ENCODE assay signal across 22 mouse cellular contexts in genomic region chr5:93305126-93305830, GRCm38 (mm10). TPM values are rescaled to one million over a fixed set of nuclear protein-coding genes. Genes with fewer than 3 reads are reported as not detected.
A peak's percentile ranks its signal among the peaks of the same experiment; 100 is the strongest.
DNase-seq lines count a peak whose midpoint lies in the region; ATAC-seq lines count a peak whose summit lies in the region.
"Had no signal": no experiment of that assay in that cellular context is flagged by ENCODE, and none has a peak within 500 bp of the region (broad histone marks: within the 10 kb centered on the region; RNA-seq: fewer than 3 reads in every experiment).

No protein-coding gene starts in this region.

- no peaks in the 10 kb centered on the region for H3K27me3 ChIP-seq in midbrain, embryonic 16.5 days (ENCODE audit: control insufficient read depth, insufficient read depth, low read depth, low read length)
- H3K27me3 ChIP-seq: heart, embryonic 15.5 days; hindbrain, embryonic 15.5 days; limb, embryonic 15.5 days; midbrain, embryonic 12.5 days had no signal

- no peak for ATAC-seq in midbrain, embryonic 16.5 days
- ATAC-seq: forebrain, postnatal 0 days had no signal

- no peak overlapping the region for H3K4me2 ChIP-seq in midbrain, embryonic 16.5 days (ENCODE audit: low read length)
- H3K4me2 ChIP-seq: heart, embryonic 15.5 days; hindbrain, embryonic 15.5 days; limb, embryonic 15.5 days; midbrain, embryonic 12.5 days had no signal

- H3K9ac ChIP-seq in midbrain, embryonic 16.5 days (ENCODE audit: low read depth, low read length): no peak overlapping the region
- H3K9ac ChIP-seq: forebrain, postnatal 0 days; heart, embryonic 15.5 days; hindbrain, embryonic 15.5 days; limb, embryonic 15.5 days; midbrain, embryonic 12.5 days had no signal

- H3K4me3 ChIP-seq in midbrain, embryonic 16.5 days (ENCODE audit: low read depth, low read length): no peak overlapping the region
- H3K4me3 ChIP-seq: heart, embryonic 15.5 days; hindbrain, embryonic 15.5 days; left cerebral cortex, adult 2 months; limb, embryonic 15.5 days; midbrain, embryonic 12.5 days had no signal

- 74% methylated on average over 2 of the region's 2 CpGs for WGBS in midbrain, embryonic 16.5 days

- H3K4me1 ChIP-seq in midbrain, embryonic 16.5 days (ENCODE audit: control insufficient read depth, insufficient read depth, low read length): no peaks in the 10 kb centered on the region
- H3K4me1 ChIP-seq: heart, embryonic 15.5 days; hindbrain, embryonic 15.5 days; limb, embryonic 15.5 days; midbrain, embryonic 12.5 days had no signal

- no peaks in the 10 kb centered on the region for H3K36me3 ChIP-seq in midbrain, embryonic 16.5 days (ENCODE audit: control insufficient read depth, insufficient read depth, low read length)
- H3K36me3 ChIP-seq: heart, embryonic 15.5 days; hindbrain, embryonic 15.5 days; limb, embryonic 15.5 days; midbrain, embryonic 12.5 days had no signal

- no peaks in the 10 kb centered on the region for H3K9me3 ChIP-seq in midbrain, embryonic 16.5 days (replicated peaks; ENCODE audit: control insufficient read depth, low read length, poor library complexity, severe bottlenecking)
- H3K9me3 ChIP-seq: heart, embryonic 15.5 days; hindbrain, embryonic 15.5 days; limb, embryonic 15.5 days; midbrain, embryonic 12.5 days had no signal

- H3K27ac ChIP-seq in midbrain, embryonic 16.5 days (ENCODE audit: low read length): no peak overlapping the region
- H3K27ac ChIP-seq: heart, embryonic 15.5 days; hindbrain, embryonic 15.5 days; left cerebral cortex, adult 2 months; limb, embryonic 15.5 days; midbrain, embryonic 12.5 days had no signal

- intact Hi-C loops in heart, postnatal 10 days (cut with DNase I): no loop called here

- DNase-seq in cerebellum, adult 18-20 months: peak; percentile 8 to 29
- no peak for DNase-seq in cerebellum, adult 8-10 months
- peak; percentile 8 to 11 for DNase-seq in heart, postnatal 10 days
- DNase-seq in heart, postnatal 4 days: no peak
- DNase-seq in lung, postnatal 36 days: peak; percentile 19
- no peak for DNase-seq in lung, postnatal 25 days (ENCODE audit: low spot score)
- DNase-seq in layer of hippocampus, postnatal 14 days (ENCODE audit: low spot score in 2 of 2): no peak
- DNase-seq: forebrain, postnatal 0 days; gastrocnemius, postnatal 36 days; kidney, adult 9 months; layer of hippocampus, adult 9-11 months; left cerebral cortex, postnatal 4 days; lung, adult 18-20 months; lung, postnatal 10 days; thymus, adult 18-20 months; thymus, postnatal 4 days had no signal

RNA-seq across cellular contexts. Expression of gene Ccng2, which starts 38.2 kb away (rescaled TPM):
- 10 to 100 TPM; 19.7 to 21.2 TPM for total RNA-seq in heart, postnatal 10 days (2021)
- 10 to 100 TPM; 16.8 to 18.9 TPM for total RNA-seq in heart, postnatal 4 days (2021)
- total RNA-seq in layer of hippocampus, postnatal 14 days (2021): 10 to 100 TPM; 46.4 to 49.9 TPM
- 66.2 and 73.9 TPM in 2 replicates for polyA plus RNA-seq in midbrain, embryonic 16.5 days (2015; fragmentation: Nextera tagmentation; extraction: Ambion mirVana)

Comparison
In these comparisons a context has a peak if more than half of its experiments do, and no peak if none do; other contexts are left out.
1. DNase-seq: peak in cerebellum, adult 18-20 months (2 of 2), heart, postnatal 10 days (2 of 2) and lung, postnatal 36 days (single experiment); none in cerebellum, adult 8-10 months (single experiment), heart, postnatal 4 days (single experiment), lung, postnatal 25 days (single experiment) and layer of hippocampus, postnatal 14 days (0 of 2).